Mouse (Mus musculus): Measurements from ENCODE around the gene Nell1.

The Nell1 gene

DNA sequence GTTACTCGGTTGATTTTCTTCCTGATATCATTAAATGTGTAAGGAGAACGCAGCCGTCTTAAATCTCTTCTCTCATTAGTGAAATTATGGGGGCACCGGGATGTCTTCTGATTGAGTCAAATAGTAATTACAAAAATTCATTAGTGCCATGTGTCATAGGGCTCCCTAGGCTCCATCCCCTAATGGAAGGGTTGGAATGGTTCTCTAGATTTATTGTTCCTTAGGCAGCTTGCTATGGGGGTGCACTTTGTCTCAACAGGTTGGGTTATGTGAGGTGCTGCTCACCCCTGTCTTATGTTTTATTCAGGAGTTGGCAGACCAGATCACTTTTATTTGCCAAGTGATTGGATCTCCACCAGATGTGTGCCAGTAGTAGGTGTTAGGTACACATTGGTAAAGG, 75.5 kb downstream of the Nell1 start:
- DNase-seq (ENCODE audit: low read depth), result no peak

DNA sequence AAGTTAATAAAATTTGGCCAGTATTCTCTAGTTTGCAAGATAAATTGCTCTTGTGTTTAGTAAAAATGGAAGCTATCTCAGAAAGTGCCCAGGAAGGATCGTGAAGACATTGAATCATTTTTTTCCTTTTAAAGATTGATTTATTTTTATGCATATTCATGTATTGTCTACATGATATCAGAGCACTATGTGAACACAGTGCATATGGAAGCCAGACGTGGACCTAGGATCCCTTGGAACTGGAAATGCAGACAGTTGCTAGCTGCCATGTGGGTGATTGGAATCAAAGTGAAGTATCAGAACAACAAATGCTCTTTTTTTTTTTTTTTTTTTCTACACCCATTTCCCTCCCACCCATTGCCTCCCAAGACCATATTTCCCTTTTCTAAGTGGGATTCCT, 79.0 kb downstream of the Nell1 start:
- DNase-seq (ENCODE audit: low read depth), result no peak

DNA sequence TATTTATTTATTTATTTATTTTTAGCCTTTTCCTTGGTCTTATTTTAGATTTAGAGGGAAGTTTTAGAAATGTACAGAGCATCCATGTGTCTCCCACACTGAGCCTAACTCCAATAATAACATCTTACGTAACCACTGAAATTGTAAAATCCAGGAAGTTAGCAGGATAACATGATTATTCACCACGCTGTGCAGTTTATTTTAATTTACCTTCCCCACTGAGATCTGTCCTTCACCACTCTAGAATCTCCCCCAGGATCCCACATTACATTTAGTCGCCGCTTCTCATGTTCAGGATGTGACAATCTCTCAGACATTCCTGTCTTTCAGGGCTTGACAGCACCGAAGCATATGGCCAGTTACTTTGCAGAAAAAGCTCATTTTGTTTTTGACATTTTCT, 119.8 kb downstream of the Nell1 start:
- DNase-seq (ENCODE audit: low read depth), result no peak

DNA sequence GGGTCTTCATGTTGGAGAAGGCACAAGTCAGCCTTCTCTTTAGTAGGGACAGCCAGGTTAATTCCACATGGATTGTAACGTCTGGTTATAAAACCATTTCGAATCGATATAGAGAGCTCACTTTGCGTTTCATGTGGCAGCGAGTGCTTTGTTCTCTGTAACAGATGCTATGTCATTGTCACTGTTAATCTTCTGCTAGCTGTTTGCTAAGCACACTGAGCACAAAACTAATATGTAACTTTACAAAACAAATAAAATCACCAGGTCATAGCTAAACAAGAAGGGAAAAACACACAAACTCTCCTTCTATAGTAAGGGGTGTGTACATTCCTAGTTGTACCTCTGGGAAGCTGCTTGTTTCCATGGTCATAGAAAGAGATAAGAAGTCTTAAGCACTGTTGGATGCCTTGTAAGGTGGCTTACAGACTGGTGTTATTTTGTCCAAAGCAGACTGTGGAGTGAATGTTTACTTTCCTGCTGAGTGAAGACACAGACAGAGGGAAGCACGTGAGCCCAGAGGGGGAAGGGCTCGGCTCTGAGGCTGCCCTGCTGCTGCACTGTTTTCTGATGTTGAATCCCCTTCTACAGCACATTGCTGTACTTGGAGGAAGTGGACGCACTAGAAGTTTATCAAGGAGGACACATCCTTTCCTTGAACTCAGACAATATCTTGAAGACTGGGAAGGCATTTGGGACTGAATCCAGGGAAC, 131.1 kb downstream of the Nell1 start:
- DNase-seq (ENCODE audit: low read depth), result no peak

DNA sequence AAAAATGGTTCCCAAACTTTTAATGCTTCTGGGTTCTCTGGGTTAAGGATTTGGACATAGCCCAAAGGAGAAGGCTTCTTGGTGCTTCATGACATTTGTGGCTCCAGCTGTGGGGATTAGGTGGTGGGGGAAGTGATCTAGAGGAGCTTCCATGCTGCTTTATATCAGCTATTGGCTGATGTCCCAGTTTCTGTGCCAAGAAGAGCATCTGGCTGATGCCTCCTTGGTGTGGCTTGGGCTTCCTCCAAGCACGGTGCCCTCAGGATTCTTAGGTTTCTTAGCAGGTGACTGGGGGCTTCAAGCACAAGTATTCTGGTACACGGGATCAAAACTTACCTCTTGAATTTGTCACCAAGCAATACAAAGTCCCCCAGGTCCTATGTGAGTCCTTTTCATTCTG, 132.6 kb downstream of the Nell1 start:
- DNase-seq (ENCODE audit: low read depth), result no peak

DNA sequence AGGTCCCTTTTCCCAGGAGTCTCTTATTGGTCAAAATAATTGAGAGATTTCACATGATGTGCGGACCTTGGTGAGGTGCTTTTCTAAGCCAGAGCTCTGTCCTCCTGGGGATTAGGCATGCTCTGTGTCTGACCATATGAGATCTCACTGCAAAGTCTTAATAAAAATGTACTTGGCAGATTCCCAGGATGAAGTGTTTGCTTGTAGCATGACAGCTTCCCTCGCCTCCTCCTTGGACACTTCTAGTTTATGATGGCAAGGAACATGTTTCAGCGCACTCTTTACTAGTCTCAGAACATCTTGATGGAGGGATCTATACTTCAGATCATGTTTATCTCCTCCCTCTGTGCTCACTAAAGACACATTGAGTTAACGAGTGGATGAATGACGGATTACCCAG, 143.7 kb downstream of the Nell1 start:
- no peak for DNase-seq (ENCODE audit: low read depth)

DNA sequence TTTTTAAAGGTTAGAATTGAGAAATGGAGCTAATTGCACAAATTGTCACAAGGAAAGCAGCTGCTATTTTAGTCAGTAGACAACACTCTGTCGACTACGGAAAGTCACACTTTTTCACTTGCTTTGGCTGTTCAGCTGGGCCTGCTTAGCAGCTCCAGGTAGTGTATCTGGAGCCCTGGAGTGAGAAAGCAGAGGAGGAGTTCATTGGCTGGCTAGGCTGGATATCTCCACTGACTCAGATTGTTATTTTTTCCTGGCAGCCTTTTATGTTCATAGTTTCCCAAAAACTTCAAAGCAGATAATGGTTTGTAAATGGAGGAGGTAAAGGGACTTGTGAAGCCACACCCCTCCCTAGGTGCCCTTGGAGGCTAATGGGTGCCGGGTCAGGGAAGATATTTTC, 163.0 kb downstream of the Nell1 start:
- DNase-seq (ENCODE audit: low read depth), result no peak

DNA sequence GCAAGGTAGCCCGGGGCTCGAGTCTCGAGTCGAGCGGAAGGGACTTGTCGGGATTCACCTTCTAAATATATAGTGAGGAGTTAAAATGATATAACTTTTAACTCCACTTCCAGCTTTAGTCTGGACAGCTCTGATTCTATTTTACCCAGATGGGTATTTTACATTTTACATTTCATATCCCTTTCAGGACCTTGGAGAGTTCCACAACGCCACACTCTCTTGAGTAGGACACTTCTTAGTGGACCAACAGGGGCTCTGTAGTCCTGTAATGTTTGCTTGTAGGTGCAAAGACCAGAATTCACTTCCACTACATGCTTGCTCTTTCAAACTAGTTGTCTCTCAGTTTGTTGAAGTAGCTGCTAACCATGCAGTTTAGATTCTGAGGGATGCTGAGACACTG, 174.7 kb downstream of the Nell1 start:
- DNase-seq (ENCODE audit: low read depth), result peak; percentile 53

DNA sequence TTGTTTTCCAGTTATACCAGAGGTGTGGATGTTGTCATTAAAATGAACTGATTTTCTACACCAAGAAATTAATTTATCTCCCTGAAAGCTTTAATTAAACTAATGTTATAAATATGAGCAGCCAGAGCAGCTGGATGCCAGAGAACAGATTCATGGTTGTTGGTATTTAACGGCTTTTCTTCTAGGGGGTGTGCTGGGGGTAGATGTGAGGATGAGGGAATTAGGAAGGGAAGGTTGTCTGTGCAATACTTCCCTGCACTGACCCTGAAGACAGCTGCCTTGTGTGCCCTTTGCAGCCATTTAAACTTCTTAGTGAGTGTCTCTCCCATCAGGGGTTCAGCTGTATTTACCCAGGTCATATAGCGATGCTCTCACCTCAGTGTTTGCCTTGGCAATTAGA, 176.2 kb downstream of the Nell1 start:
- no peak for DNase-seq (ENCODE audit: low read depth)

DNA sequence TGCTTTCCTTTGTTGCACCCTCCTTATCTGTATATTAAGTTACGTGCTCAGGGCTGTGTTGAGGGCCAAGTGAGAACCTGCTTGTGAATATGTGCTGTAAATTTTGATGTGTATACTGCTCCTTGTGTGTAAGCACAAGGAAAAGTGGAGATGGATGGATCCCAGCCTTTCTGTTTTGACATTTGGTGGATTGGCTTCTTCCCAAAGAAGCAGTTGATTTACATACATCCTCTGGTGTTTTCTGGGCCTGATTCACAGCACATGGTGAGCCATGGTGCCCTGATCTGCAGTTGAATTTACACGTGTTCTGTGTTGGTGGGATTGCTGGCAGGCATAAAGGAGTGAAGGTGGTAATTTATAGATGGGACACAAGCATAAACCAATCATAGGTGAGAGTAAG, 179.0 kb downstream of the Nell1 start:
- no peak for DNase-seq (ENCODE audit: low read depth)

DNA sequence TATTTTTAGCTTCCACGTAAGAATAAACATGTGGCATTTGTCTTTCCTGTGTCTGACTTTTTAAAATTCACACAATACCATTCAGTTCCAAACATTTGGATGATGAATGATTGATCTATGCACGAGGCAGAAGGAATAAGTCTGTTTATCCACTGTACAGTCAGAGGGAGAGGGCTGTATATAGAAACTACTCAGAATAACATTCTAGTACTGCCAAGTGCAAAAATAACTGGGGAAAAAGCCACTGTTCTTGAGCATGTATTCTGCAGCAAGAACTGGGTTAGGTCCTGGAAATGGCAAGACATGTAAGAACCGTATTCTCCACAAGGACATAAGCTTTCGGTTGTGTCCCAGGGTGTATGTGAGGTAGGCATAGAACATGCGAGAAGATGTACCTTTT, 187.9 kb downstream of the Nell1 start:
- DNase-seq (ENCODE audit: low read depth), result no peak

DNA sequence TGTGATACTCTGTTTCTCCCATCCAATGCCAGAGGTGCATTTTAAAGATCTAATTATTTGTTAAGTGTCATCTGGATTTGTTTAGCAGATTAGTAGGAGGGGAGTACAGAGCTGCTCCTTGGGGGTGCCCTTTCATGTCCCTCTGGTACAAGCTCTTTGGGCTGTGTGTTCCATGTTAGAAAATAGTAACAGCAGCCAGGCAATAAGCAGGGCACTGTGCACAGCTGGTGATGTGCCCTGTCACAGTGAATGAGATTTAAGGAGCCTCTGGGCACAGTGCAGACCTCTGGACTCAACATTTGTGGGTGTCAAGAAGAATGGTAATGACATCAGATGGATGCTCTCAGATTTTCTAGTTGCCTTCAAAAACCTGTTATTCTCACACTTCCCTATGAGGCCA, 194.1 kb downstream of the Nell1 start:
- no peak for DNase-seq (ENCODE audit: low read depth)

DNA sequence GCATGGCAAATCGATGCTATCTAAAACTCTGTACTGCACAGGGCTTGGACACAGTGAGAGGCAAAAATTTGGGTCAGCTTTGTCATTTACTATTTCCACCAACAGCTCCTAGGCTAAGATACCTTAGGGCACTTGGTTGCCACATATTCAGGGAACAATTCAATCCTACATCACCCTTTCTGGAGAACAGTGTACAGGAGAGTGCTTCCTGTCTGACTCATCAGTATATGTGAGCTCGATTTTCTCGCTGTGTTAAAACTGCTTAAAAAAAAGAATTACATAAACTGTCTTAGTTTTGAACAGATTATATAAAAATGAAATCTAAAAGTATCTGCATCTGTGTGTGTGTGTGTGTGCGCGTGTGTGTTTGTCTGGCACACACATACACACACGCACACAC, 211.6 kb downstream of the Nell1 start:
- DNase-seq (ENCODE audit: low read depth), result no peak

DNA sequence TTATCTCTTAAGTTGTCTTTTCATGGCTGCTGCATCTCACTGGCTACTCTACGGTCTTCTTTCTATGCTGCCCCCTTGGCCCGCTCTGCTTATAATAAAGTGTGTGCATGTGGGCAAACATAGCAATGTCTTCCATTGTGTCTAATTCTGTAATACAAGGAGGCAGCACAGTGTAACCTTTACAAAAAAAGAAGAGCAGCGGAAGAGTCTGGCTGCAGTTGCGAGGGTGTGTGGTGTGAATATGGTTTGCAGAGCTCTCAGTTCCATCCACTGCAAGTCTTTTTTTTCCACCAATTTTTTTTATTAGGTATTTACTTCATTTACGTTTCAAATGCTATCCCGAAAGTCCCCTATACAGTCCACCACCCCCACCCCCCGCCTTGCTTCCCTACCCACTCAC, 219.3 kb downstream of the Nell1 start:
- DNase-seq (ENCODE audit: low read depth), result no peak

DNA sequence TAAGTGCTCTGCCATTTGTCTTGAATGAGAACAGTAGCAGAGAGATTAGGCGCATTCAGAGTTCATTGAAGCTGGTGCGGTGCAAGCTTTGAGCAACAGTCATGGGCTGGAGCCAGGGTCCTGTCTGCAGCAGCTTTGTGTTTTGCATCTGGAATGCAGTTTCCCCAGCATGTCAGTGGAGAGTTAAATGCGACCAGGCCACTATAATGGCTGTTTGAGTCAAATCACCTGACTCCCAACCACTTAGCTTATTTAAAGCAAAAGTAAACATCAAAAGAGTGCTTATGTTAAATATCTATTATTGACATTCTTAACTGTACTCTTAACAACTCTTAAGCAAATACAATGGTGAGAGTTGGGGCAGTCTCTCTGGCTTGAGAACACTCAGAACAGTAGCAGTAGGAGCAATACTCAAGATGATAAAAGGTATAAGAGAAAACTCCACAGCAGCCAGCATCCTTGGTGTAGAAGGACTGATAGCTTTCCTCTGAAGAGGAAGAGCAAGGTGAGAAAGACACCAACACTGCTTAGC, 220.5 kb downstream of the Nell1 start:
- DNase-seq (ENCODE audit: low read depth), result no peak

DNA sequence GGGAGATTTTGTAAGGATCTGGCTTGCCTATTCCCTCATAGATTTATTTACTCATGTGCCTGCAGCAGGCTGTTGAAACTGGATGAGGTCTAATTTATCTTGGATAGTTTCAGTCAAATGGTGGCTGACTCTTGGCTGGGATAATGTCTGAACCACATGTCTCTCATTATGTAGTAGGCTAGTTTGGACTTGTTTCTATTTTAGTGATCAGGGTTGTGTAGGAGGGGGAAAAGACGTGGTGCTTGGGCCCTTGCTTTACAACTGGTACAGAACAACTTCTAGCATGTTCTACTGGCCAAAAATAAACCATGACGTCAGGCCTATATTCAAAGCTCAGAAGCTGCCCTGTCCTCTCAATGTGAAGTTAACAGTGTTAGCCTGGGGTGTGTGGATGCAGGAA, 230.6 kb downstream of the Nell1 start:
- DNase-seq (ENCODE audit: low read depth), result peak; percentile 30

DNA sequence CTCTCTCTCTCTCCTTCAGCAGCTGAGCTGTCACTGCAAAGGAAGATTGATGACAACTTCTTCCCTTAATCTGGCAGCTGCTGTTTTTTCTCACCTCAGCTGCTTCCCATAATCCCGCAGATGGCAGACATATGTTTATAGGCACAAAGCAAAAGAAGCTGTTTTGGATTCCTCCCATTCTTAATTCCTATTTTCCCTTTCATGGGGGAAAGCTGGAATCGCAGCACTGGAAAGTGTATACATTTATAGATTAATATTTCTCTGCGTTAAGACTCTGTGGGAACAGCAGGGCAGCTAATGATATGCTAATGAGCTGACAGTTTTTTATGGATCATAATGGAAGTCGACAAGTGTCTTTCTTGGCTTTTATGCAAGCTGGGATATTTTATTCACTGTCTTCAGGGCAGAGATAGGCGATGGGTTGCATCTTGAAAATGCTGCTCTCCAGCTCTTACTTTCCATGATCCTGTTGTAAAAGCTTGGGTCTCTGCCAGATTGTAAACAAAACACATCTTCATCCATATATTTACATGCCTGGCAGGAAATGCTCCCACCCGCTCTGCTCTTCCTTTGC, 236.1 kb downstream of the Nell1 start:
- DNase-seq (ENCODE audit: low read depth), result no peak

DNA sequence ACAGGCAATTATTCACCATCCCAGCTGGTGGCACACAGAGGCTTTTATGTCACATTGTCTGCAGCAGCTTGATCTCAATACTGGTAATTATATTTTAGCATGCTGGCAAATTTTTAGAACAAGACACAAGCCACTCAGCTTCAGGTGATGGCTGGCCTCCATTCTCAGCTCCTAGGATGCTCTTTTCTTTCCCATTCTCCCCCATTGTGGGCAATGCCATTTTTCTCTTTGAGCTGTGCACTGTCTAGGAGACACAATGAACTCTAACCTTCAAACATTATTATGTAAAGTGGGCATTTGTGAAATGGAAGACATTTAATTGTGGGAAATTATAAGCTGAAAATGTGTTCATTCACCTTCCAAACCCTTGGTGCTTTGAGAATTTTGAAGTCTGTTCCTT, 247.2 kb downstream of the Nell1 start:
- no peak for DNase-seq (ENCODE audit: low read depth)

DNA sequence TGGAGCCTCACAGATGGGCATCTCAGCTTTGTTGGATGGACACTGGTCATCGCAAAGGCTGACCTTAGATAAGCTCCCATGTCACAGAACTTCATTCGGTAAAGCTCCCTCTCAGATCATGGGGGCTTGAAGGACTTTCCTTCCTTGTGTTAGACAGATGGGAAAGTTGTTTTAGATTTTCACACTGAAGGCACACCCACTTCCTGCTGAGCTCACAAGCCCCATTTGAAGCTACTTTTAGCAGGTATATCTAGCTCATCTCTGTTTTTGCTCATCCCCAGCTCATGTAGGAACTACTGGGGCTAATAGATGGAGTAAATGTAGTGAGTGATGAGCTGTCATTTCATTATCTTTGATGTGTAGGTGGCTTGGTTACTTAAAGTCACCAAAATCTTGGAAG, 252.0 kb downstream of the Nell1 start:
- DNase-seq (ENCODE audit: low read depth), result no peak

DNA sequence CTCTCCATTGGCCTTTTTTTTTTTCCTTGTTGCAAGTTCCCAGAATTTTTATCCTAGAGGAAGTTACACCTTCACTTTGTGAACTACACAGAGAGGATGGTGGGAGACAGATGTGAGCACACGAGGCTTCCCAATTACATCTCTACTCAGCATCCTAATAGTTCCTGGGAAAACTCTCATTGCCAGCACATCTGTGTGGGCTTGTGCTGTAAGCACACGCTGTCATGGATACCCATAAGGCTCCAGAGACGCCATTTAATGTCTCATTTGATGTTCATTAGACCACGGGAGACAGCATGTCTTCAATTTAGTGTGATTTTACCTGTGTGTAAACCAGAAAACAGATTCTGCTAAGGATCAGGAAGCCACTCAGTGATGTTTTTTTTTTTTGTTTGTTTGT, 253.6 kb downstream of the Nell1 start:
- no peak for DNase-seq (ENCODE audit: low read depth)

DNA sequence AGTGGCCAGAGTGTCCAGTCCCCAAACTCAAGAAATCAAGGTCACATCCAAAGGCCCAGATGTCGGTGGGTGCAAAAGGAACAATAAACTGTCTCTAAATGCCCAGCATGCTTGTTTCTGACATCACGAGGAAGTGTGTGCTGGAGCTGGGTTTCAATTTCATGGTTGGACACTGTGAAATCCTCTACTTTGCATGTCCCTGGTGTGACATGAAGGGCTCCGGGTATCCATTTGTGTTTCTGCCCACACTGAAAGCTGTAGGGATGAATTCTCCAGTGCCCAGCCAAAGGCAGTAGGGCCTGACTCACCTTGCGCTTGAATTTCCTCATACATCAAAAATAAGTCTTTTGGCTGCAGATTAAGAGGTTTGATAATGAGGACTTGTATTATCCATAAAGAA, 266.5 kb downstream of the Nell1 start:
- no peak for DNase-seq (ENCODE audit: low read depth)

DNA sequence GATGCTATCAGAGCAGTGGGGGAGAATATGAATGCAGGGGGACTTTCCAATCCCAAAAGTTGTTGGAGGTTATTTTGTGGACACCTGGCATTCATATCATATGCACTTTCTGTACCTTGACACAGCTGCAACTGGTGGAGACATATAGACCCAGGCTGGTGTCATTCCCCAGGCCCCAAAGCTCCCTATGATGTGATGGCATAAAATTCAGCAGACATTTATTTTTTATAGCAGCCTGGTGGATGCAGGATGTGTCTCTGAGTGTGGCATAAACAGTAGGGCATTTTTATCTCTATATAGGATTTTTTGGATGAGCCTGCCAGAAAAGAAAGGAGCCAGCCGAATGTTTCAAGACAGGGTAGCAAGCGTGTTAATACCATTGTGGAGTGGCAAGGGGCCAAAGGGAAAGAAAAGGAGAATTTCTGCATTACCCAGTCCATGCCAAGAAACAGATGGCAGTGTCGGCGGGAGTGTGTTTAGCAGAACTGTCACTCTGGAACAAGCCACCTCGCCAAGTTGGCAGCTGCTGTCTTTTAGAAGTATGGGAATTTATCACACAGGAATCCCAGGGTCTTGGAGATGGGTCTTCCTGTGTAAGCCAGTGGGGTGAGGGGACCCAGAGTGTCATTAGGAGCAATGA, 267.1 kb downstream of the Nell1 start:
- DNase-seq (ENCODE audit: low read depth), result no peak

DNA sequence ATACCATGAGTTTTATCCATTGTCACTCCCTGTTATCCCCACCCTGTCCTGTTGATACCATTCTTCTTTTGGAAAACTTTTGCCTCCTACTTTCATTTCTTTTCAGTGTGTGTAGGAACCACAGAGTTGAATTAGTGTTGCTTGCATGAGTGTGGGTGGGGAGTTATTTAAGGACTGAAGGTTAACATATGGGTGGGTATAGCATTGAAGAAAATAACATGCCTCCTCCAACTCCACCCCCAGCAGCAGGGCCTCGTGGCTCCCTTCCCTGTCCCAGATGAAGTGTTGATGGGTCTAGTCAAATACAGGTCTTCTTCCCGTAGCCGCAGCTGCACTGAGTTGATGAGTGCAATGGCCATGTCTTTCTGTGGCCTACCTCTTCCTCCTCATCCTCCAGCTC, 278.5 kb downstream of the Nell1 start:
- no peak for DNase-seq (ENCODE audit: low read depth)

DNA sequence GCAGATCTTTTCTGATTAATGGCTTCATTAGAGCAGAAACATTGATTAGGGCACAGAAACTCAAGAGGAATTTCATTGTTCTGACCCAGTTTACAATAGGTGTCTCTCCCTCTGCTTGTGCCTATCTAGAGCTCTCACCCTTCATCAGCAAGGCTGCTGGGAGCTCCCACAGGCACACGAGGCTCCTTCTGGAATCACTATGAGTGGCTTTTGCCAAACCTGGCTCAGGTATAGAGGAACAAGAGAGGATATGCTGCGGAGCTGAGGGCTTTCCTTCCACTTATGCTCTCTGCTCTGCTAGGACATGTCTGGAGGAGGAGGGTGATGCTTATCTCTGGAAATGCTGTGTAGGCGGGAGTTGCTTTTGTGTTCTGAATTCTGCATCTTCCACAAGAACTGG, 285.4 kb downstream of the Nell1 start:
- no peak for DNase-seq (ENCODE audit: low read depth)

Data from NIH3T3 (cell line).